Mouse (Mus musculus) midbrain, postnatal 0 days (tissue): ENCODE data around the gene Dip2c. TPM values are rescaled to one million over a fixed set of nuclear protein-coding genes. Genes with fewer than 3 reads are reported as not detected.

Experiments used
- ATAC-seq: fragments of 200-750 bp; cut with Nextera tagmentation; 2 replicates; pipeline ENCODE4 v1.8.0; 2017; ENCODE audit warnings: moderate number of reproducible peaks, mild to moderate bottlenecking, moderate TSS enrichment, moderate library complexity; ENCODE audit not compliant: low FRiP score
- DNase-seq: peaks from one replicate; pipeline ENCODE4 v3.0.0-alpha.2; 2015; ENCODE audit warnings: low spot score
- H3K27ac ChIP-seq: fragments of 300-500 bp; sonication (generic); 2 replicates; pipeline ENCODE4 v1.5.1; 2014; ENCODE audit warnings: low read depth, mild to moderate bottlenecking, low read length, mixed read lengths
- H3K27me3 ChIP-seq: fragments of 300-500 bp; sonication (generic); 2 replicates; pipeline ENCODE4 v1.6.1; 2014; ENCODE audit warnings: low read length, control low read depth, mixed read lengths; ENCODE audit not compliant: insufficient read depth
- H3K36me3 ChIP-seq: fragments of 300-500 bp; sonication (generic); 2 replicates; pipeline ENCODE4 v1.6.1; 2014; ENCODE audit warnings: low read length, control low read depth, mixed read lengths; ENCODE audit not compliant: insufficient read depth
- H3K4me1 ChIP-seq: fragments of 300-500 bp; sonication (generic); 2 replicates; pipeline ENCODE4 v1.6.1; 2014; ENCODE audit warnings: mild to moderate bottlenecking, control low read depth, antibody characterized with exemption, low read length, mixed read lengths; ENCODE audit not compliant: insufficient read depth
- H3K4me2 ChIP-seq: fragments of 300-500 bp; sonication (generic); 2 replicates; pipeline ENCODE4 v1.6.1; 2014; ENCODE audit warnings: low read depth, mild to moderate bottlenecking, low read length, mixed read lengths; ENCODE audit not compliant: poor library complexity, severe bottlenecking
- H3K4me3 ChIP-seq: fragments of 300-500 bp; sonication (generic); 2 replicates; pipeline ENCODE4 v1.5.1; 2014; ENCODE audit warnings: low read depth, mild to moderate bottlenecking, low read length, moderate library complexity
- H3K9ac ChIP-seq: fragments of 300-500 bp; sonication (generic); replicated peaks from 2 replicates; pipeline ENCODE4 v1.6.1; 2014; ENCODE audit warnings: mild to moderate bottlenecking, low read length, moderate library complexity, mixed read lengths; ENCODE audit not compliant: poor library complexity, severe bottlenecking
- H3K9me3 ChIP-seq: fragments of 300-500 bp; sonication (generic); 2 replicates; pipeline ENCODE4 v1.6.1; 2016; ENCODE audit warnings: low read length, control low read depth
- CTCF ChIP-seq: IDR thresholded peaks from 2 replicates; pipeline ENCODE4 v1.5.1; 2016; ENCODE audit warnings: antibody characterized with exemption, mild to moderate bottlenecking
- WGBS: fragments of 180-500 bp; shearing (Covaris S2); extraction: QIAGEN DNeasy Blood & Tissue Kit; methylation state at CpG from one replicate; pipeline ENCODE4 v1.1.7; 2014; 5-methylcytosine and 5-hydroxymethylcytosine counted together
- polyA plus RNA-seq: library from polyadenylated mRNA; unstranded; fragments of >200 nt; fragmentation: Nextera tagmentation; extraction: Ambion mirVana; gene quantifications from 2 replicates; pipeline ENCODE4 v1.2.1, GENCODE M21; 2015
- total RNA-seq: library from RNA; depleted of rRNA; stranded (reverse); fragments of >200 nt; gene quantifications from 2 replicates; pipeline ENCODE4 v1.2.3, GENCODE M21; 2014

Gene Dip2c
- total and polyA plus RNA-seq, 2 experiments from 2014 or later = 9.7 to 74.4 TPM

- no peak for TF ChIP-seq CTCF
- DNase-seq (no peak), ATAC-seq (no peak)
- Histone ChIP-seq H3K4me3 (no peak overlapping the region), H3K27me3 (no peaks in the 10 kb centered on the region), H3K4me2 (no peak overlapping the region), H3K9me3 (no peaks in the 10 kb centered on the region; the same call in 1 of the 2 replicates), H3K4me1 (no peaks in the 10 kb centered on the region), H3K27ac (no peak overlapping the region), H3K9ac (no peak overlapping the region), H3K36me3 (no peaks in the 10 kb centered on the region)
- WGBS = 66% methylated on average over 5 of the region's 5 CpGs
These were observed 114.0 kb downstream of the Dip2c start for GRCm38 (mm10) chr13:9390204-9390804.

- Histone ChIP-seq H3K4me2 (no peak overlapping the region), H3K4me1 (no peaks in the 10 kb centered on the region), H3K36me3 (no peaks in the 10 kb centered on the region), H3K27me3 (no peaks in the 10 kb centered on the region), H3K9me3 (no peaks in the 10 kb centered on the region), H3K4me3 (no peak overlapping the region), H3K9ac (no peak overlapping the region), H3K27ac (no peak overlapping the region)
- DNase-seq = no peak
- ATAC-seq = no peak
- no peak for TF ChIP-seq CTCF
- 91% methylated on average over 3 of the region's 3 CpGs for WGBS
These were observed 117.1 kb downstream of the Dip2c start for GRCm38 (mm10) chr13:9393470-9393869.

DNA sequence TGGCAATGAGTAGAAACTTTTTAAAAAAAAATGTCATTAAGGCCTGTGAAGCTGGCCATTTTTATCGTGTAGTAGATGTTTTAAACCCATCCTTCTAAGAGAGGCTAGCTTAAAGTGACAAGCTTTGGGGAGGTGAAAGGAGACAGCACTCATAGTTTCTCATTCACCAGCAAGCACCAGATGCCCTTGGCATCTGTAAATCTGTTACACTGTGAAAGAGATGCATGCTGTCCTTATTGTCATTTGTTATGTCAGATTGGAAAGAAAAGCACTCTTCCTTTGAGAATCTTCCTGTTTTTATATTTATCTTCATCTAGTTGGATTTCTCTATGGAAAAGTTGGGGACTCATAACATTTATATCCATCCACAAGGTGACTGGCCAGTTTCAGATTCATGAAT lies 119.0 kb downstream of the Dip2c start:
- H3K27ac ChIP-seq = no peak overlapping the region
- no peak overlapping the region for H3K4me2 ChIP-seq
- no peaks in the 10 kb centered on the region for H3K27me3 ChIP-seq
- DNase-seq (no peak), ATAC-seq (no peak)
- H3K4me1 ChIP-seq = no peaks in the 10 kb centered on the region
- H3K9ac ChIP-seq = no peak overlapping the region
- H3K9me3 ChIP-seq = no peaks in the 10 kb centered on the region
- no peak for TF ChIP-seq CTCF
- H3K36me3 ChIP-seq = no peaks in the 10 kb centered on the region
- no peak overlapping the region for H3K4me3 ChIP-seq
- 70% methylated on average over 1 of the region's 1 CpGs for WGBS

- TF ChIP-seq CTCF = no peak
- H3K4me1 ChIP-seq = no peaks in the 10 kb centered on the region
- H3K27me3 ChIP-seq = no peaks in the 10 kb centered on the region
- H3K27ac ChIP-seq = no peak overlapping the region
- H3K9ac ChIP-seq = no peak overlapping the region
- no peak for ATAC-seq
- H3K36me3 ChIP-seq = no peaks in the 10 kb centered on the region
- no peak for DNase-seq
- no peak overlapping the region for H3K4me2 ChIP-seq
- H3K4me3 ChIP-seq = no peak overlapping the region
- WGBS = 41% methylated on average over 1 of the region's 1 CpGs
- H3K9me3 ChIP-seq = peaks cover 3% of the 10 kb centered on the region; the same call in 1 of the 2 replicates
These were observed 122.5 kb downstream of the Dip2c start for GRCm38 (mm10) chr13:9398846-9399245.

DNA sequence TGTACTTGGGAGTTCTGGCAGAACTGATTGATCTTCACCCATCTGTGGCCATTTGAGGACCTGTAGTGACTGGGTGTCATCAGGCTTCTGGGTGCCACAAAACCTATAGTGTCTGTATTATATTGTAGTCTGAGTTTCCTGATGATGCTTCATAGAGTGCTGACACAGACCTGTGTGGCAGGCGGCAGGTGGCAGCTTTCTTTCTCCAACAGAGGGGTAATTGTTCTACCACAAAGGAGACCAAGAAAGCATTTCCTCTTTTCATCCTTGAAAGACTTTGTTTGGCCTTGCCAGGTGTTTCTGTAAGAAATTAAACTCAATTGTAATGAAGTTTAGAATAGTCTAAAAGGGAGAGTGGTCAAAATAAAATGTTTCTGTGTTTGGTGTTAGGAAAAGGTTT lies 129.1 kb downstream of the Dip2c start:
- no peaks in the 10 kb centered on the region for H3K27me3 ChIP-seq
- no peak for ATAC-seq
- TF ChIP-seq CTCF = no peak

GRCm38 (mm10) chr13:9408983-9409382 lies 132.7 kb downstream of the Dip2c start:
- WGBS = 92% methylated on average over 4 of the region's 4 CpGs
- no peaks in the 10 kb centered on the region for H3K27me3 ChIP-seq

More for the DNA sequence above, 129.1 kb downstream of the Dip2c start:
- Histone ChIP-seq H3K9me3 (peaks cover 3% of the 10 kb centered on the region; the same call in 1 of the 2 replicates), H3K36me3 (no peaks in the 10 kb centered on the region), H3K4me3 (no peak overlapping the region), H3K27ac (no peak overlapping the region), H3K9ac (no peak overlapping the region), H3K4me2 (no peak overlapping the region), H3K4me1 (no peaks in the 10 kb centered on the region)
- 55% methylated on average over 1 of the region's 1 CpGs for WGBS
- no peak for DNase-seq

More at GRCm38 (mm10) chr13:9408983-9409382, 132.7 kb downstream of the Dip2c start:
- Histone ChIP-seq H3K9me3 (no peaks in the 10 kb centered on the region), H3K4me2 (no peak overlapping the region), H3K36me3 (no peaks in the 10 kb centered on the region), H3K9ac (no peak overlapping the region), H3K27ac (no peak overlapping the region), H3K4me1 (no peaks in the 10 kb centered on the region), H3K4me3 (no peak overlapping the region)
- no peak for TF ChIP-seq CTCF
- ATAC-seq (no peak), DNase-seq (no peak)
